Mouse (Mus musculus): ENCODE results near the gene Phtf2.

GRCm38 (mm10) chr5:20760368-20761162 lies 121.4 kb downstream of the Phtf2 start:
- TF ChIP-seq CTCF (IDR thresholded peaks at IDR 0.05; ENCODE audit: low read depth) = no peak
- TF ChIP-seq EP300 (IDR thresholded peaks at IDR 0.05; ENCODE audit: low read depth) = no peak

Data from heart, postnatal 0 days (tissue).